Mouse (Mus musculus) testis, postnatal 14 days (tissue): ENCODE measurements at regions not wholly inside any gene's neighbourhood (a gene's known extent, or its start where the extent isn't known, plus 50 kb on each side); places are given as distances from the start of the nearest gene placed in this dataset.

Experiments
- DNase-seq: peaks from one replicate; pipeline ENCODE4 v3.0.0; 2021; ENCODE audit warnings: low spot score

DNA sequence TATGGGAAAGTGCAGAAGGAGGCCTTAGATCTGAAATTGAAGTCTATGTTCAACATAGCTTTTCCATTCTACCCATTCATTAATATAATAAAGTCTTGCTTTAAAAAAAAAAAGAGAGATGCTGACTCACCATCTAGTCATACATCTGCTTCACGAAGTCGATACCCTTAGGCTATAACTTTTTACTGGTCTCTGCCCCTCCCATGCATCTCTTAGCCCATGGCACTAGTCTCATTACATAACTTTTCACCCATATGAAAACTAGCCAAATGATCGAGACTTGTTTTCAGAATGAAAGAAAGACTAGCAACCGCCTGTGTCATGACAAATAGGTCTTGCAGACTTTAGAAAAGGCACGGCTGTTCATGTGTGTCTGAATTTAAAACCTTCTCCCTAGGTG lies 116.6 kb upstream of the Gdnf start:
- no peak for DNase-seq

DNA sequence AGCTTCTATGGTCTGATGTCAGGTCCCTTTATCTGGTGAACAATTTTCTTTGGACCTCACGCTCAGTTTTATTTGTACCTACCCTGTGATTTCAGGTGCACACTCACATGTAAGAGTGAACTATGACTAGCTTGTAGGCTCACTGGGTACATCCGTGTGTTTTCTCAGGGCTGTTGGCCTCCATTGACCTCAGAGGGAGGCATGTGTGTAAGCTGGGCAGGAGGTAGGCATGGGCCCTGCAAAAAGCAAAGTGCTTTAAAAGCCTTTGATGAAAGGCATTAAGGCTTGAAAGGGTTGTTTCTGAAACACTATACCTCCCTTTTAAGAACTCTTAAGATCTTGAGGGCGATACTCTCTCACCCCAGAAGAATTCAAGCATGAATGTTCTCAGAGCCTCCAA lies 112.9 kb upstream of the Gdnf start:
- DNase-seq = no peak

DNA sequence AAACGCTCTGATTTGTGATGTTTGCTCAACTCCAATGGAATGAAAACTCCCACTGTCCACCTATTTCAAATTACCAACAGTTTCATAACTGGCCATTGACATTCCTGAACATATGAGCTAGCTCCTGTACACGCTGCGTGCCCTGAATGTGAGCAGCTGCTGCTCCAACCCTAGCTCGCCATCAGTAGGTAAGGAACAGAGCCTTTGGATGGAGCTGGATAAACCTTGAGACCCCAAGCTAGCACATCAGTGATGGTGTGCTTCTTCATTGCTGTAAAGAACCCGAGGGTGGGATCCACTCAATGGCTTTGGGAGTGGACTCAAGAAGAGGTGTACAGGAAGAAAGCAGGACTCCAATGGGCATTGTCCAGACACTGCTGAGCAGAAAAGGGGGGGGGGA lies 101.8 kb upstream of the Gdnf start:
- no peak for DNase-seq

DNA sequence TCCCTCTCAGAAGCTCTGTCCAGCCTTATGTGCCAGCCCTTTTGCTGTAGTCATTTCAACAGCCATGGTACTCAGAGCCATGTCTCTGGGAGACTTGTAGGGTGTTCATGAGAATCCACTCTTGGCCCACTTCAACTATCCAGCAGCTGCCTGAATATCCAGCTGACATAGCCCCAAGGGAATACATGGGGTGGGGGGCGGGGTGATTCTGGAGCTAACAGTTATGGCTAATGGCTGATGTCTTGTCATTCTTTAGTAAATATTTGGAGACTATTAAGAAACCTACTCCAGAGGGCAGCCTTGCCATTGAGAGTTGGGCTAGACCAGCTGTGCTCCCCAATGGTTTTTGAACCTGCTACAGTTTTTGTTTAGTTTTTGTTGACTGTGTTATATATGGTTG lies 96.0 kb upstream of the Gdnf start:
- DNase-seq = no peak

DNA sequence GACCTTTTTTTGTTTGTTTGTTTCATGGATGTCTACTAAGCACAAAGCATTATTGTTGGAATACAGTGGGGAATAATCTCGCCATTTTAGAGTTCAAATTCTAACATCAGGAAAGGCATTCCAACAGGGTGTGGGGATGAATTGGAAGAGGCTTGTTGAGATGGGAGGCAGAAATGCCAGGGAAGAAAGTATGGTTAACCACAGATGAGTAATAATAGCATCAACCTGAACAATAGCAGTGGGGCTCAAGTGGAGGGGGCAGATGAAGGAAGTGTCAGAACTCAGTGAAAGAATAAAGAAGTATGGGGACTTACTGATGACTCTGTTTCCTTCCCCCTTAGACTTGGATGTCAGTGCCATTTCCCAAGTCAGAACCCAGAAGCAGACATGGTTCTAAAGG lies 94.5 kb upstream of the Gdnf start:
- DNase-seq = no peak

DNA sequence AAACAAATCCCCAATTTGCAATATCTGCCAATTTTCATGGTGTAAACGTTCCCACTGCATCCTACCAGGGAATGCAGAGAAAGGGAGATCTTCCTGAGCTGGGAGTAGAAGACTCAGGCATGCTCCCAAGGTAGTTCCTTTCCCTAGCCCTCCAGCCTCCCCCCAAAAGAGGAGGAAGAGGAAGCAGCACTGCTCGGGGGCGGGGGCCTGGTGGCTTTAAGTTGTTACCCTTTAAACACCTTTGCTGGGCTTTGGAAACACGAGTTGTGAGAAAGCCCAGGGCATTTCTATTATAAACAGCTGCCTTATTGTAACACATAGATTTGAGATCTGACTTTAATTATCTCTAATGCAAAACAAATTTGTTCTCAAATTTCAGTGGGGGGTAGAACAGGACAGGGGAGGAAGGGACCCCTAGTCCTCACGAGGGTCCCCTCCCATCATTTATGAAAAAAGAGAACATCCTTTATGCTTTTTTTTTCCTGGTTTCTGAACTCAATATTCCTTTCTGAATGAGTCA lies 87.4 kb upstream of the Gdnf start:
- DNase-seq = no peak

DNA sequence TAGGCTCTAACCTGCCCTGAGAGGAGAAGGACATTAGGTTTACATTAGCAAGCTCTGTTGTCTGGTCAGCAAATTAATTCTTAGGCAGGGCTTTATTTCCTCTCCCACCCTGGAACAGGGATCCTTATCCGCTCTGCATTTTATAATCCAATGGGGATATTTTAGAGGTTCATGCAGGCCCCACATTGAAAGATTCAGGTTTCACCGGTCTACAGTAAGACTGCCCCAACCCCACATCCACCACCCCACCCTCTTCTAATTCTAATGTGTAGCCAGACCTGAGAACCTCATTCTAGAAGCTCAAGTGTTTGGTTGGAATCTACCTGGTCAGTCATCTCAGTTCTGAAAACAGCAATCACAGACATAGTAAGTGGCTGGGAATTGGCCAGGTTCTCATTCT lies 86.9 kb upstream of the Gdnf start:
- DNase-seq = no peak

DNA sequence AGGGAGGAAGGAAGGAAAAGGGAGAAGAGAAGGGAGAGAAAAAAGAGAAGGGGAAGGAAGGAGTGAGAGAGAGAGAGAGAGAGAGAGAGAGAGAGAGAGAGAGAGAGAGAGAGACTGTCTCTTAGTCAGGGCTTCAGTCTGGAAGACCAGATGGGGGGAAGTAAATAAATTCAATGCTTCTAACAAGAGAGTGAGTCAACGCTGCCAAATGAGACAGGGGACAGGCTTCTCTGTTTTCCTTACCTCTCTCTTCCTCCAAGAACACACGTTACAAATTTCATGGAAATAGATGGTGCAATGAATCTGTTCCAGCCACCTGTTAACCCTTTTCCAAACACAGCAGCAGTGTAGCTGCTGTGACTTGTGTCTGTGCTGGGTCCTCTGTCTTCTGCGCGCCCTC lies 85.1 kb upstream of the Gdnf start:
- no peak for DNase-seq

DNA sequence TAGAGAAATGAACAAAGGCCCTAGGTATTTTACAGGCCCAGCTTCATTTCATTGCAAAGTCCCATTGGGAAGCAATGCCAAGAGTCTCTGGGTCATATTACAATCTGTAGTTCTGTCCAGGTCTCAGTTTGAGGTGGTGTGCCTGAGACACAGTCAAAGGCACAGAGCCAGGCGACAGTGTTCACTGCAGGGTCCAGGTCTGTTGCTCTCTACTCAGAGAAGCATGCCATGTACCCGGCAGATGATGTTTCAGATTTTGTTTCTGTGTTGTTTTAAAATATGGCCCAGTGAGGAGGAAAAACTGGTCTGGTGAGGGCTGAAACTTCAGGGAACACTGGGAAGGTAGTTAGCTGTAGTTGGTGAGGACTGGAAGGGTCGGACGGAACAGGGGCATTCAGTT lies 63.1 kb upstream of the Gdnf start:
- no peak for DNase-seq

DNA sequence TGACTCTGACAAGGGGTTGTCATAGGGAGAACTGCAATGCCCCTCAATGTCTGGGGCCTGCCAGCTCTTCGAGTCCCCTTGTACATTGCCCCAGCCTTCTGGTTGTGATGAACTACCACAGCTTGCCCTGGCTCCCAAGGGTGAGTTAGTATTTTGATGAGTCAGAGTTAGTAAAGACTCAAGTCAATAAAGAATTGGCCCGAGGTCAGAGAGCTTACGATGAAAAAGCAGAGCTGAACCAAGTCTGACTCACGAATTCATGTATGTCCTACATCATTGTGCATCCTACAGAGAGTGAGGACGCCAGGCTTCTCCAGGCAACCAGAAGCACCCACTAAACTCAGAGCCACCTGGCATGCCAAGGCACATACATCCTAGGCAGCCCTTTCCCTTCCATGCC lies 60.2 kb upstream of the Gdnf start:
- DNase-seq = no peak
